Mouse (Mus musculus) G1E (cell line): Measurements from ENCODE around the gene Gfod1. TPM values are rescaled to one million over a fixed set of nuclear protein-coding genes. Genes with fewer than 3 reads are reported as not detected.
A peak's percentile ranks its signal among the peaks of the same experiment; 100 is the strongest.

Experiments used
- ATAC-seq: 2 replicates; pipeline ENCODE4 v1.8.0; 2016; ENCODE audit warnings: mild to moderate bottlenecking; ENCODE audit not compliant: insufficient number of reproducible peaks, poor library complexity, low FRiP score, severe bottlenecking; ENCODE audit errors: extremely low read depth
- DNase-seq: peaks from one replicate; pipeline ENCODE4 v3.0.0; 2012; ENCODE audit warnings: low spot score
- H3K27me3 ChIP-seq: 2 replicates; pipeline ENCODE4 v1.6.1; 2012; ENCODE audit warnings: mild to moderate bottlenecking, low read length, inconsistent platforms; ENCODE audit not compliant: insufficient read depth
- H3K36me3 ChIP-seq: replicated peaks from 2 replicates; pipeline ENCODE3; 2012; ENCODE audit warnings: mild to moderate bottlenecking, inconsistent platforms
- H3K4me1 ChIP-seq: 2 replicates; pipeline ENCODE4 v1.6.1; 2012; ENCODE audit warnings: low read depth, low read length, inconsistent platforms, mixed read lengths; ENCODE audit not compliant: insufficient read depth
- H3K4me3 ChIP-seq: 2 replicates; pipeline ENCODE4 v1.5.1; 2012; ENCODE audit warnings: low read depth, mild to moderate bottlenecking, inconsistent platforms, low read length, moderate library complexity, mixed read lengths
- H3K9me3 ChIP-seq: replicated peaks from 2 replicates; pipeline ENCODE4 v1.6.1; 2012; ENCODE audit warnings: inconsistent platforms
- CTCF ChIP-seq: IDR thresholded peaks from 2 replicates; pipeline ENCODE4 v1.5.1; 2012; ENCODE audit warnings: low read depth, low read length, inconsistent platforms, mixed read lengths
- GATA1 ChIP-seq: IDR thresholded peaks from 2 replicates; pipeline ENCODE4 v1.6.1; 2012; ENCODE audit warnings: borderline replicate concordance, low read length, inconsistent platforms, mixed read lengths
- GATA2 ChIP-seq: IDR thresholded peaks from 2 replicates; pipeline ENCODE4 v1.6.1; 2012; ENCODE audit warnings: low read depth, low read length, inconsistent platforms, borderline replicate concordance
- POLR2AphosphoS5 ChIP-seq: IDR thresholded peaks from 2 replicates; pipeline ENCODE4 v1.6.1; 2012; ENCODE audit warnings: low read depth, low read length, inconsistent platforms; ENCODE audit not compliant: insufficient replicate concordance
- TAL1 ChIP-seq: conservative IDR thresholded peaks from 2 replicates; pipeline ENCODE4 v1.6.1; 2012; ENCODE audit warnings: low read depth, low read length, inconsistent platforms, mixed read lengths
- polyA plus RNA-seq: library from polyadenylated mRNA; stranded (reverse); fragments of >175 nt; gene quantifications from 2 replicates; pipeline ENCODE4 v1.2.3, GENCODE M21; 2012
- total RNA-seq, 2 experiments: library from RNA; stranded (forward) in 1 of 2; stranded (reverse) in 1 of 2; fragments of 200-1000 nt in 1 of 2; fragments of >200 nt in 1 of 2; fragmentation: Nextera tagmentation in 1 of 2; gene quantifications; 2 replicates each; pipeline ENCODE4 v1.2.3; 2014 to 2017

Gfod1 gene
- total and polyA plus RNA-seq, 3 experiments: 0.22 to 1.1 (median 0.49) TPM

DNA sequence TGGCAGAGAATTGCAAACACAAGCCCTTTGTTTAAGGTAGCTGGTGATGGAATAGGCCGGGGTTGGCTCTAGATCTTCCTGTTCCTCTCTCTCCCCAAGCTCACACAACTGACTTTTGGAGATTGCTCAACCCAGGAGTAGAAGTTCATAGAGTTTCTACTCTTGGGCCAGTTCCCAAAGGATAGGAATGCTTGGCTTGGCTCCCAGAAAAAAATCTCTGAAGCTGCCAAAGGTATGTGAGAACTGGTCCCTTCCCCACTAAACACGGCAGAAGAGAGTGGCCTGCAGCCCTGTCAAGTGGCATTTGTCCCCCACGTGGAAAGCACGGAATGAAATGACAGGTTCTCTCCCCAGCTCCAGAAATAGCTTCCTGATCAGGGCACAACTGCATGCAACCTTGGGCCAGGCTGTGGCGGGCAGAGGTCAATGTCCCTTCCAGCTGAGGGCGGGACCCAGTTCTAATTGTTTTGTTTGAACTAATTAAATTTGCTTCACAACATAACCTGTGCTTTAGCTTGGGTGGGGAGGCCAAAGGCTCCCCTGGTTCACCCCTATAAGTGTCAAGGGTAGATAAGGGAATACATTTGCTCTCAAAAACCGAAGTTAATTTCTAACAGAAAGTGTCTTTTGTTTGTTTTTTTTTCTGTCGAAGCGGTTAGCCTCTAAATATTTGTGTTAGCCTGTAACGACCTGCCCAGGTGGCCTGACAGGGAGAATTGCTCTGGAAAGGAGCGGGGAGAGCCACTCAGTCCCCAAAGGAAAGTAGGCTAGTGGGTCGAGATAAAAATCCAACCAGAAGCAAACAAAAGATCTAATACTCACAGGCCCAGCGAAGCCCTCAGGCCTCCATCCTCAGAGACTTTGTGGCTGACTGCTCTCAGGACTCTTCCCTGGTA lies 71.8 kb downstream of the Gfod1 start:
- TF ChIP-seq POLR2AphosphoS5 (no peak), GATA2 (no peak)
- no peak for ATAC-seq
- H3K36me3 ChIP-seq: no peaks in the 10 kb centered on the region
- H3K4me1 ChIP-seq: peaks cover 80% of the 10 kb centered on the region
- no peak overlapping the region; the same call in 1 of the 2 replicates for H3K4me3 ChIP-seq
- DNase-seq: no peak
- H3K9me3 ChIP-seq: no peaks in the 10 kb centered on the region
- H3K27me3 ChIP-seq: peaks cover 41% of the 10 kb centered on the region

DNA sequence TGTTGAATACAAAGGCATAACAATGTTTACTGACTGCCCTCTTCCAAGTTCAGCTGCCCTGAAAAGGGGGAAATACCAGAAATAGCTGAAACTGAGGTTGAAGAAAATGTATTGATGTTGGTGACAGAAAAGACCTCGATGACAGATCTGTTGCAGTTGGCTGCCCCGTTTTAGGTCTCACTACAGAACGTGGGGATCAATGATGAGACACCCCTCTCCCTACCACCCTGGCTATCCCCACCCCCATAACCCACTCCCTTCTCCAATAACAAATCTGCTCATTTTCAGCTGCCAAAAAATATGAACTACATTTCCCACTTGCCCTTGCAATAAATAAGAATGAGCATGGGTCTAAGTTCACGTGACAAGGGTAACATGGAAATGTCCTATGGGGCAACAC lies 73.1 kb downstream of the Gfod1 start:
- no peak overlapping the region for H3K4me3 ChIP-seq
- TF ChIP-seq GATA2 (no peak), POLR2AphosphoS5 (no peak), GATA1 (no peak), TAL1 (no peak), CTCF (no peak)

DNA sequence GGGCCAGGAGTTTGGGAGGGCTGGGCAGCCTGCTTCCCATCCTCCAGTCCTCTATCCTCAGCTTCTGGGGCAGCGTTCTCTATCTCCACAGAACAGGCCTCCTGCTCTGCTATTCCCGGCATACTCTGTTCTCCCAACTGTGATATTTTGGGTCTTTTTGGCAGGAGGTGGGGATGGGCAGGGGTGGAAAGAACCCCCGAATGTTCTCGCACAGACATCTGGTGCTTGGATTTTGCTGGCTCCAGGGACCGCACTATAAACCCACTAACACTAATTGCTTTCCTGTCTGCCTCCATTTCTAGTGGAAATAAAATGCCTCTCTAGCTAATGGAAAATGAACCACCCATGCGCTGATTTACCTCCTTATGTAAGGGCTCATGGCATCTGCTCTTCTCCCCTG lies 73.7 kb downstream of the Gfod1 start:
- ATAC-seq: no peak
- peaks cover 72% of the 10 kb centered on the region for H3K4me1 ChIP-seq
- H3K27me3 ChIP-seq: peaks cover 42% of the 10 kb centered on the region
- H3K36me3 ChIP-seq: no peaks in the 10 kb centered on the region
- H3K4me3 ChIP-seq: no peak overlapping the region; the same call in 1 of the 2 replicates
- TF ChIP-seq GATA2 (no peak), CTCF (no peak), TAL1 (no peak), GATA1 (no peak), POLR2AphosphoS5 (no peak)
- no peaks in the 10 kb centered on the region for H3K9me3 ChIP-seq
- no peak for DNase-seq

More for the DNA sequence above, 73.1 kb downstream of the Gfod1 start:
- Histone ChIP-seq H3K27me3 (peaks cover 44% of the 10 kb centered on the region), H3K36me3 (no peaks in the 10 kb centered on the region), H3K9me3 (no peaks in the 10 kb centered on the region), H3K4me1 (peaks cover 72% of the 10 kb centered on the region)
- DNase-seq: no peak
- no peak for ATAC-seq

DNA sequence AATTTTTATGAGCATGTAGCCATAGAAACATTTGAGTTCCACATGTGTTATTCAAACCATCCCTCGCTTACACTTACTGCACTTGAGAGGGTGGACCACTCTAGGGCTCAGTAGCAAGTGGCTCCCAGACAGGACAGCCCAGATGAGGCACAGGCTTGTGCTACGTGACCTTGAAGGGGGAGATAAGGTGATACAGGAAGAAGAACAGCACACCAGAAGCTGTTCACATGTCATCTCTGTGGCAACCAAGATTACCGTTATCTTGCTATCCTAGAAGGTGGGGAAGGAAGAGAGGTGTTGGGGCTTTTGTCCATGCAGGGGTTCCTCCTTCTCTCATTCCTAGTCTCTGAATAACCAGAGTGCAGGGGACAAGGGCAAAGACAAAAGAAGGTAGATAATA lies 74.2 kb downstream of the Gfod1 start:
- peaks cover 41% of the 10 kb centered on the region for H3K27me3 ChIP-seq
- no peak overlapping the region; the same call in 1 of the 2 replicates for H3K4me3 ChIP-seq
- ATAC-seq: peak; percentile 49; the same call in 1 of the 2 replicates
- H3K36me3 ChIP-seq: no peaks in the 10 kb centered on the region
- TF ChIP-seq GATA2: no peak
- peak; percentile 31; the same call in 1 of the 2 replicates for TF ChIP-seq TAL1
- TF ChIP-seq CTCF: no peak
- peaks cover 4% of the 10 kb centered on the region for H3K9me3 ChIP-seq
- DNase-seq: no peak
- H3K4me1 ChIP-seq: peaks cover 68% of the 10 kb centered on the region

DNA sequence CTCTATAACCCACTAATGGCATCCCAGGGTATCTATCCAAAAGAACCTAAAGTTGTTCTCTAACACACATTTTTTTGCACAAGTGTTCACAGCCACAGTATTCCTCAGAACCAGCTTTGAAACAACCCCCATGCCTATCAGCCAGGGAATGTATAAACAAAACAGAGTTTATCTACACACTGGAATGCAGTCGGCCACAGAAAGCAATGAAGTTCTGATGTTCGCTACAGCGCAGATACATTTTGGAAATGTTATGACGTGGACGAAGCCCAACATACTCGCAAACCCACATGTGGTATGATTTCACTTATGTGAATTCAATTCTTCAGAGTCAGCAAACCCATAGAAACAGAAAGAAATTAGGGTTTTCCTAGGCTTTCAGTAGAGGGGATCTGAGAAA lies 75.8 kb downstream of the Gfod1 start:
- H3K4me1 ChIP-seq: peaks cover 60% of the 10 kb centered on the region
- TF ChIP-seq CTCF: no peak
- TF ChIP-seq POLR2AphosphoS5: no peak
- no peak for TF ChIP-seq TAL1
- no peak for TF ChIP-seq GATA1
- TF ChIP-seq GATA2: no peak
- no peaks in the 10 kb centered on the region for H3K36me3 ChIP-seq
- no peak for ATAC-seq
- H3K9me3 ChIP-seq: peaks cover 8% of the 10 kb centered on the region
- H3K27me3 ChIP-seq: peaks cover 27% of the 10 kb centered on the region
- DNase-seq: no peak
- no peak overlapping the region for H3K4me3 ChIP-seq

DNA sequence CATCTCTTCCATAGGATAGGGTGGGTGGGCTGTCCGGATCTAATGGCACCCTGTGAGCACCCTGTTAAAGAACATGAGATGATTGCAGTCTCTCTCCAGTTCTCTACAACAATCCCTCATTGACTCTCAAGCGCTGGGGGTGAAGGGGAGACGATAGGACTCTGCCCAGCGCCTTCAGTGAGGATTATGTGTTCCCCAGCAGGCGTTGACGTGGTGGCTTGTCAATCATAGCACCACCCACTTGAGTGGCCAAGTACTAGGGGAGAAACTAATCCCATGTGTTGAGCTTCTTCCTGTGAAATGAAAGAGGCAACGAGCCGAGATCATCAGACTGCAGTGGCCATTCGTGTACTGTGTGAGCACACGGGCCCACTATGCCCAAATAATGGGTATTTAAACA lies 77.9 kb downstream of the Gfod1 start:
- Histone ChIP-seq H3K36me3 (no peaks in the 10 kb centered on the region), H3K27me3 (peaks cover 18% of the 10 kb centered on the region; the same call in 1 of the 2 replicates), H3K9me3 (peaks cover 8% of the 10 kb centered on the region), H3K4me3 (no peak overlapping the region), H3K4me1 (peaks cover 50% of the 10 kb centered on the region)
- TF ChIP-seq GATA2 (no peak), GATA1 (no peak), TAL1 (no peak), CTCF (no peak), POLR2AphosphoS5 (no peak)
- no peak for ATAC-seq
- DNase-seq: no peak
